Mouse (Mus musculus): ENCODE results near the gene Ccdc158. TPM values are rescaled to one million over a fixed set of nuclear protein-coding genes. Genes with fewer than 3 reads are reported as not detected.

Ccdc158 gene
- polyA plus RNA-seq, 1 experiment from 2014 or later: 0.90 TPM

- no peak overlapping the region for H3K4me3 ChIP-seq (replicated peaks)
- no peak overlapping the region for H3K4me2 ChIP-seq
- no peak for ATAC-seq (ENCODE audit: insufficient number of reproducible peaks, insufficient read depth, low FRiP score, low TSS enrichment, low read depth)
- H3K4me1 ChIP-seq (replicated peaks): peaks cover 18% of the 10 kb centered on the region
- H3K27me3 ChIP-seq: no peaks in the 10 kb centered on the region
- no peak overlapping the region for H3K9ac ChIP-seq (replicated peaks)
- no peaks in the 10 kb centered on the region for H3K36me3 ChIP-seq
- 76% methylated on average over 7 of the region's 7 CpGs for WGBS
- H3K27ac ChIP-seq: no peak overlapping the region
- H3K9me3 ChIP-seq: no peaks in the 10 kb centered on the region
These were observed 32.9 kb upstream of the Ccdc158 start for GRCm38 (mm10) chr5:92707921-92708491.

- Histone ChIP-seq H3K4me1 (replicated peaks) (peaks cover 6% of the 10 kb centered on the region), H3K27ac (no peak overlapping the region), H3K4me2 (no peak overlapping the region), H3K27me3 (no peaks in the 10 kb centered on the region), H3K9me3 (no peaks in the 10 kb centered on the region), H3K9ac (replicated peaks) (no peak overlapping the region), H3K4me3 (replicated peaks) (no peak overlapping the region), H3K36me3 (no peaks in the 10 kb centered on the region)
- ATAC-seq (ENCODE audit: insufficient number of reproducible peaks, insufficient read depth, low FRiP score, low TSS enrichment, low read depth): no peak
- 76% methylated on average over 8 of the region's 8 CpGs for WGBS
These were observed 28.6 kb upstream of the Ccdc158 start for GRCm38 (mm10) chr5:92703671-92704070.

- ATAC-seq (ENCODE audit: insufficient number of reproducible peaks, insufficient read depth, low FRiP score, low TSS enrichment, low read depth): no peak
- Histone ChIP-seq H3K4me2 (no peak overlapping the region), H3K4me1 (replicated peaks) (peaks cover 14% of the 10 kb centered on the region), H3K9ac (replicated peaks) (no peak overlapping the region), H3K4me3 (replicated peaks) (no peak overlapping the region), H3K36me3 (no peaks in the 10 kb centered on the region), H3K9me3 (no peaks in the 10 kb centered on the region), H3K27me3 (no peaks in the 10 kb centered on the region), H3K27ac (no peak overlapping the region)
- 54% methylated on average over 11 of the region's 11 CpGs for WGBS
These were observed 26.7 kb upstream of the Ccdc158 start for GRCm38 (mm10) chr5:92701750-92702149.

- 31% methylated on average over 17 of the region's 17 CpGs for WGBS
- ATAC-seq (ENCODE audit: insufficient number of reproducible peaks, insufficient read depth, low FRiP score, low TSS enrichment, low read depth): 0 out of 2 replicates have a peak, but pooled peaks have one; percentile 47
These were observed 23.9 kb upstream of the Ccdc158 start for GRCm38 (mm10) chr5:92698837-92699529.

GRCm38 (mm10) chr5:92698131-92698836, 23.2 kb upstream of the Ccdc158 start:
- Histone ChIP-seq H3K27ac (no peak overlapping the region), H3K9me3 (no peaks in the 10 kb centered on the region), H3K9ac (replicated peaks) (no peak overlapping the region), H3K36me3 (no peaks in the 10 kb centered on the region), H3K4me3 (replicated peaks) (peak overlapping the region; percentile 20), H3K4me1 (replicated peaks) (peaks cover 14% of the 10 kb centered on the region), H3K4me2 (peak overlapping the region; percentile 51), H3K27me3 (no peaks in the 10 kb centered on the region)
- WGBS: 10% methylated on average over 15 of the region's 15 CpGs
- no peak for ATAC-seq (ENCODE audit: insufficient number of reproducible peaks, insufficient read depth, low FRiP score, low TSS enrichment, low read depth)

More at GRCm38 (mm10) chr5:92698837-92699529, 23.9 kb upstream of the Ccdc158 start:
- H3K27me3 ChIP-seq: no peaks in the 10 kb centered on the region
- H3K27ac ChIP-seq: no peak overlapping the region
- H3K4me2 ChIP-seq: peak overlapping the region; percentile 51
- H3K36me3 ChIP-seq: no peaks in the 10 kb centered on the region
- no peak overlapping the region for H3K9ac ChIP-seq (replicated peaks)
- H3K9me3 ChIP-seq: no peaks in the 10 kb centered on the region
- peak overlapping the region; percentile 20 for H3K4me3 ChIP-seq (replicated peaks)
- peaks cover 14% of the 10 kb centered on the region for H3K4me1 ChIP-seq (replicated peaks)

- Histone ChIP-seq H3K36me3 (no peaks in the 10 kb centered on the region), H3K4me2 (no peak overlapping the region), H3K27ac (no peak overlapping the region), H3K9ac (replicated peaks) (no peak overlapping the region), H3K4me1 (replicated peaks) (peaks cover 14% of the 10 kb centered on the region), H3K4me3 (replicated peaks) (no peak overlapping the region), H3K27me3 (no peaks in the 10 kb centered on the region), H3K9me3 (no peaks in the 10 kb centered on the region)
- 90% methylated on average over 10 of the region's 10 CpGs for WGBS
- no peak for ATAC-seq (ENCODE audit: insufficient number of reproducible peaks, insufficient read depth, low FRiP score, low TSS enrichment, low read depth)
These were observed 19.4 kb upstream of the Ccdc158 start for GRCm38 (mm10) chr5:92694316-92694995.

- no peak overlapping the region for H3K27ac ChIP-seq
- no peak overlapping the region for H3K4me2 ChIP-seq
- H3K9me3 ChIP-seq: peaks cover 3% of the 10 kb centered on the region; the same call in 1 of the 2 replicates
- no peak overlapping the region for H3K4me3 ChIP-seq (replicated peaks)
- H3K36me3 ChIP-seq: no peaks in the 10 kb centered on the region
- ATAC-seq (ENCODE audit: insufficient number of reproducible peaks, insufficient read depth, low FRiP score, low TSS enrichment, low read depth): no peak
- peaks cover 9% of the 10 kb centered on the region for H3K4me1 ChIP-seq (replicated peaks)
- WGBS: 91% methylated on average over 3 of the region's 3 CpGs
- no peak overlapping the region for H3K9ac ChIP-seq (replicated peaks)
- H3K27me3 ChIP-seq: no peaks in the 10 kb centered on the region
These were observed 18.7 kb upstream of the Ccdc158 start for GRCm38 (mm10) chr5:92693744-92694143.

GRCm38 (mm10) chr5:92692206-92693007, 17.3 kb upstream of the Ccdc158 start:
- Histone ChIP-seq H3K4me3 (replicated peaks) (no peak overlapping the region), H3K27me3 (no peaks in the 10 kb centered on the region), H3K4me1 (replicated peaks) (no peaks in the 10 kb centered on the region), H3K9me3 (peaks cover 3% of the 10 kb centered on the region; the same call in 1 of the 2 replicates), H3K27ac (no peak overlapping the region), H3K9ac (replicated peaks) (no peak overlapping the region), H3K4me2 (no peak overlapping the region), H3K36me3 (no peaks in the 10 kb centered on the region)
- WGBS: 67% methylated on average over 16 of the region's 16 CpGs
- no peak for ATAC-seq (ENCODE audit: insufficient number of reproducible peaks, insufficient read depth, low FRiP score, low TSS enrichment, low read depth)

- no peak overlapping the region for H3K9ac ChIP-seq (replicated peaks)
- no peak overlapping the region for H3K27ac ChIP-seq
- peaks cover 3% of the 10 kb centered on the region; the same call in 1 of the 2 replicates for H3K9me3 ChIP-seq
- 0 out of 2 replicates have a peak, but pooled peaks cover 2% of the 10 kb centered on the region for H3K4me1 ChIP-seq (replicated peaks)
- no peaks in the 10 kb centered on the region for H3K27me3 ChIP-seq
- no peak overlapping the region for H3K4me2 ChIP-seq
- 86% methylated on average over 9 of the region's 9 CpGs for WGBS
- no peak for ATAC-seq (ENCODE audit: insufficient number of reproducible peaks, insufficient read depth, low FRiP score, low TSS enrichment, low read depth)
- no peak overlapping the region for H3K4me3 ChIP-seq (replicated peaks)
- H3K36me3 ChIP-seq: no peaks in the 10 kb centered on the region
These were observed 13.5 kb upstream of the Ccdc158 start for GRCm38 (mm10) chr5:92688569-92688968.

GRCm38 (mm10) chr5:92688124-92688523, 13.1 kb upstream of the Ccdc158 start:
- no peak for ATAC-seq (ENCODE audit: insufficient number of reproducible peaks, insufficient read depth, low FRiP score, low TSS enrichment, low read depth)
- Histone ChIP-seq H3K9me3 (peaks cover 3% of the 10 kb centered on the region; the same call in 1 of the 2 replicates), H3K4me3 (replicated peaks) (no peak overlapping the region), H3K27ac (no peak overlapping the region), H3K36me3 (no peaks in the 10 kb centered on the region), H3K4me2 (no peak overlapping the region), H3K4me1 (replicated peaks) (0 out of 2 replicates have a peak, but pooled peaks cover 2% of the 10 kb centered on the region), H3K27me3 (no peaks in the 10 kb centered on the region), H3K9ac (replicated peaks) (no peak overlapping the region)
- WGBS: 86% methylated on average over 5 of the region's 5 CpGs

Measured in limb, embryonic 12.5 days (tissue).